Mouse (Mus musculus) stomach, postnatal 0 days (tissue): ENCODE results near the gene Tmem59l. TPM values are rescaled to one million over a fixed set of nuclear protein-coding genes. Genes with fewer than 3 reads are reported as not detected.

ENCODE experiments used
- ATAC-seq: fragments of 200-750 bp; cut with Nextera tagmentation; 2 replicates; pipeline ENCODE4 v1.8.0; 2017; ENCODE audit not compliant: low FRiP score, low TSS enrichment
- DNase-seq: peaks from one replicate; pipeline ENCODE4 v3.0.0-alpha.2; 2016; ENCODE audit warnings: low spot score
- H3K27ac ChIP-seq: fragments of 300-500 bp; sonication (generic); replicated peaks from 2 replicates; pipeline ENCODE4 v1.5.1; 2014; ENCODE audit warnings: mild to moderate bottlenecking, control low read depth
- H3K27me3 ChIP-seq: fragments of 300-500 bp; sonication (generic); 2 replicates; pipeline ENCODE4 v1.6.1; 2014; ENCODE audit warnings: low read length; ENCODE audit not compliant: control insufficient read depth, insufficient read depth
- H3K36me3 ChIP-seq: fragments of 300-500 bp; sonication (generic); 2 replicates; pipeline ENCODE4 v1.6.1; 2014; ENCODE audit warnings: low read length, mixed read lengths; ENCODE audit not compliant: control insufficient read depth, insufficient read depth
- H3K4me1 ChIP-seq: fragments of 300-500 bp; sonication (generic); replicated peaks from 2 replicates; pipeline ENCODE4 v1.6.1; 2014; ENCODE audit warnings: antibody characterized with exemption; ENCODE audit not compliant: control insufficient read depth, insufficient read depth
- H3K4me2 ChIP-seq: fragments of 300-500 bp; sonication (generic); replicated peaks from 2 replicates; pipeline ENCODE4 v1.6.1; 2014; ENCODE audit warnings: low read depth, mild to moderate bottlenecking, control low read depth, moderate library complexity
- H3K4me3 ChIP-seq: fragments of 300-500 bp; sonication (generic); 2 replicates; pipeline ENCODE4 v1.5.1; 2014; ENCODE audit warnings: low read depth, low read length, control low read depth
- H3K9ac ChIP-seq: fragments of 300-500 bp; sonication (generic); 2 replicates; pipeline ENCODE4 v1.6.1; 2014; ENCODE audit warnings: mild to moderate bottlenecking, low read length, control low read depth, mixed read lengths
- H3K9me3 ChIP-seq: fragments of 300-500 bp; sonication (generic); 2 replicates; pipeline ENCODE4 v1.6.1; 2016; ENCODE audit warnings: low read length; ENCODE audit not compliant: control insufficient read depth
- CTCF ChIP-seq: IDR thresholded peaks from 2 replicates; pipeline ENCODE4 v1.5.1; 2016; ENCODE audit warnings: antibody characterized with exemption, low read depth, mild to moderate bottlenecking, moderate library complexity
- EP300 ChIP-seq: optimal IDR thresholded peaks from 2 replicates; pipeline ENCODE3; 2016; ENCODE audit warnings: antibody characterized with exemption
- WGBS: fragments of 180-500 bp; shearing (Covaris S2); extraction: QIAGEN DNeasy Blood & Tissue Kit; methylation state at CpG from one replicate; pipeline ENCODE4 v1.1.7; 2014; 5-methylcytosine and 5-hydroxymethylcytosine counted together
- polyA plus RNA-seq: library from polyadenylated mRNA; unstranded; fragments of >200 nt; fragmentation: Nextera tagmentation; extraction: Ambion mirVana; gene quantifications from 2 replicates; pipeline ENCODE4 v1.2.1, GENCODE M21; 2015

Tmem59l gene
- polyA plus RNA-seq, 1 experiment from 2014 or later, result 2.4 TPM

DNA sequence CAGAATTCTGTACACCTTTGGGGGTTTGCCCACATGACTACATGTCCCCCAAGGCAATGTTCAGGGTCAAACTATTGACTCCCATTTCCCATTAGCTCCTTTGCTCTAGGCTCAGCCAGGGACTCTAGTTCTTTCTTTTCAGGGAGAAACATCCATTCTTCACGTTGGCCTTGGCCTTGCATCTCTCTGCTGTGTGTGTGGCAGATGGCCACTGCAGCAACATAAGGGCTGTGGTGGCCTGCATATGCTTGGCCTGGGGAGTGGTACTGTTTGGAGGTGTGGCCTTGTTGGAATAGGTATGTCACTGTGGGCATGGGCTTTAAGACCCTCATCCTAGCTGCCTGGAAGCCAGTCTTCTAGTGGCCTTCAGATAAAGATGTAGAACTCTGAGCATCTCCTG lies 41.2 kb downstream of the Tmem59l start:
- no peak overlapping the region for H3K4me3 ChIP-seq
- H3K27me3 ChIP-seq, result no peaks in the 10 kb centered on the region
- DNase-seq (no peak), ATAC-seq (no peak)
- TF ChIP-seq EP300, result no peak
- no peak for TF ChIP-seq CTCF
- no peak overlapping the region for H3K4me2 ChIP-seq
- no peak overlapping the region for H3K27ac ChIP-seq
- no peaks in the 10 kb centered on the region for H3K4me1 ChIP-seq
- no peaks in the 10 kb centered on the region for H3K9me3 ChIP-seq
- 59% methylated on average over 1 of the region's 1 CpGs for WGBS
- no peak overlapping the region for H3K9ac ChIP-seq
- H3K36me3 ChIP-seq, result peaks cover 4% of the 10 kb centered on the region; the same call in 1 of the 2 replicates

DNA sequence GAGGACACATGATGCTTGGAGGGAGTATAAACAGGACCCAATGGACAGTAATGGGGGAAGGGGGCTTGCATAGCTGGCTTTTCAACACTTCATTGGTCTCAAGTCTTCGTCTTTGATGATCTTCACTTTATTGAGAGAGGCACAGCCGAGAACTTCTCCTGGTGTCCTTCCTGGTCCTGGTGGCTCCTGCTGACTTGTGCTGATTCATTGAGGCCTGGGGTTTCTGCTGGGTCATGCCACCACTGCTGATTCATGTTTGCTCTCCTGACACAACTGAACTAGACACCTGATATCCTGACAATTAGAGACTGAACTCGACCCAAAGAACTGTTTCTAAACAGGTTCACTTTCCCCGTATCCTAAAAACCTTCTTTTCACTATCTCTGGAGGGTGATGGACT lies 43.8 kb downstream of the Tmem59l start:
- H3K4me3 ChIP-seq, result no peak overlapping the region
- DNase-seq (no peak), ATAC-seq (no peak)
- H3K27ac ChIP-seq, result no peak overlapping the region
- no peaks in the 10 kb centered on the region for H3K9me3 ChIP-seq
- H3K4me2 ChIP-seq, result no peak overlapping the region
- 85% methylated on average over 4 of the region's 4 CpGs for whole genome bisulfite sequencing
- H3K36me3 ChIP-seq, result no peaks in the 10 kb centered on the region
- no peaks in the 10 kb centered on the region for H3K4me1 ChIP-seq
- TF ChIP-seq CTCF (no peak), EP300 (no peak)
- H3K27me3 ChIP-seq, result no peaks in the 10 kb centered on the region
- no peak overlapping the region for H3K9ac ChIP-seq

DNA sequence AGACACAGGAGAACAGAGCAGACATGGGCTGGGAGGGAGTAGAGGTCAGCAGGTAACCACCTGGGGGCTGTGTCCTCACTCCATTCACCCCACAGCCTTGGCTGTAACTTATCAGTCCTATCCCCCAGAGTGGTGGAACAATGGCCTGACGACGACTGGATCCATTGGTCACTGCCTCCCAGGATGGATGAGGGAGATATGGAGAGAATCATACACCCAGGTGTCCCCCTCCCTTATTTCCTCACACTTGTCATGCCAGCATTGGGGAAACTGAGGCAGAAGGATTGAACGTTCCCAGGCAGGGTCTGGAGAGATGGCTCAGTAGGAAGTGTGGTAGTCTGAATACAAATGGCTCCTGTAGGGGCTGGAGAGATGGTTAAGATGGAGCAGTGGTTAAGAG lies 45.6 kb downstream of the Tmem59l start:
- no peak overlapping the region for H3K4me3 ChIP-seq
- H3K27me3 ChIP-seq, result no peaks in the 10 kb centered on the region
- H3K27ac ChIP-seq, result no peak overlapping the region
- H3K36me3 ChIP-seq, result no peaks in the 10 kb centered on the region
- no peak for ATAC-seq
- H3K9me3 ChIP-seq, result no peaks in the 10 kb centered on the region
- H3K4me1 ChIP-seq, result no peaks in the 10 kb centered on the region
- H3K9ac ChIP-seq, result no peak overlapping the region
- DNase-seq, result no peak
- TF ChIP-seq EP300 (no peak), CTCF (no peak)
- 64% methylated on average over 3 of the region's 3 CpGs for WGBS
- no peak overlapping the region for H3K4me2 ChIP-seq

DNA sequence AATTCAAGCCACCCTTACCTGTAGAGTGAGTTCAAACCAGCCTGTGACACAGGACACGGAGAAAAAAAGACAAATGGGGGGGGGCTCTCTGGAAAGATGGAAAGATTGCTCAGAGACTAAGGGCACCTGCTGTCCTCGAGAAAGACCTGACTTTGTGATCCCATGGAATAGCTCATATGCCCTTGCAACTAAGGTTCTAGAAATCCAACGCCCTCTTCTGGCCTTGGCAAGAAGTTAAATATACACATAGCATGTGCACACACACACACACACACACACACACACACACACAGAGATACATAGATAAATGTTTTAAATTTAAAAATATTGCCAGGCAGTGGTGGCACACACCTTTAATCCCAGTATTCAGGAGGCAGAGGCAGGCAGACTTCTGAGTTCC lies 46.9 kb downstream of the Tmem59l start:
- Histone ChIP-seq H3K4me3 (no peak overlapping the region), H3K27ac (no peak overlapping the region)
- WGBS, result 46% methylated on average over 3 of the region's 3 CpGs

DNA sequence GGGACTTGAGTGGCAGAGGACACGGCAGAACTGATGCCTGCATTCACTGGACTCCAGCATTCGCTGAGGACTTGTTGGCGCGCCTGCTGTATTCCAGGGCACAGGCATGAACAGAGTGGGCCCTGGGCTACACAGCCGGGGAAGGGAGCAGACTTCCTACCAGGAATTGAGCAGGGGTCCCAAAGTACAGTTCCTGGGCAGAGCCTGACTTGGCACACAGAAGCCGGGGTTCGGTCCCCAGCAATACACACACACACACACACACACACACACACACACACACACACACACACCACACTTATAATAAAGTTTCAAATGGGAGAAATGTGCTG lies 47.3 kb downstream of the Tmem59l start:
- Histone ChIP-seq H3K4me2 (peak overlapping the region; percentile 53), H3K4me3 (peak overlapping the region; percentile 69), H3K27ac (no peak overlapping the region), H3K4me1 (no peaks in the 10 kb centered on the region), H3K27me3 (no peaks in the 10 kb centered on the region), H3K36me3 (no peaks in the 10 kb centered on the region), H3K9ac (no peak overlapping the region), H3K9me3 (no peaks in the 10 kb centered on the region)
- WGBS, result 0% methylated on average over 7 of the region's 7 CpGs
- TF ChIP-seq CTCF, result no peak
- no peak for TF ChIP-seq EP300
- DNase-seq (no peak), ATAC-seq (no peak)

More for the DNA sequence above, 46.9 kb downstream of the Tmem59l start:
- no peak overlapping the region for H3K4me2 ChIP-seq
- ATAC-seq (no peak), DNase-seq (no peak)
- no peak overlapping the region for H3K9ac ChIP-seq
- no peaks in the 10 kb centered on the region for H3K27me3 ChIP-seq
- no peaks in the 10 kb centered on the region for H3K4me1 ChIP-seq
- peak; percentile 34 for TF ChIP-seq CTCF
- no peak for TF ChIP-seq EP300
- no peaks in the 10 kb centered on the region for H3K9me3 ChIP-seq
- no peaks in the 10 kb centered on the region for H3K36me3 ChIP-seq

DNA sequence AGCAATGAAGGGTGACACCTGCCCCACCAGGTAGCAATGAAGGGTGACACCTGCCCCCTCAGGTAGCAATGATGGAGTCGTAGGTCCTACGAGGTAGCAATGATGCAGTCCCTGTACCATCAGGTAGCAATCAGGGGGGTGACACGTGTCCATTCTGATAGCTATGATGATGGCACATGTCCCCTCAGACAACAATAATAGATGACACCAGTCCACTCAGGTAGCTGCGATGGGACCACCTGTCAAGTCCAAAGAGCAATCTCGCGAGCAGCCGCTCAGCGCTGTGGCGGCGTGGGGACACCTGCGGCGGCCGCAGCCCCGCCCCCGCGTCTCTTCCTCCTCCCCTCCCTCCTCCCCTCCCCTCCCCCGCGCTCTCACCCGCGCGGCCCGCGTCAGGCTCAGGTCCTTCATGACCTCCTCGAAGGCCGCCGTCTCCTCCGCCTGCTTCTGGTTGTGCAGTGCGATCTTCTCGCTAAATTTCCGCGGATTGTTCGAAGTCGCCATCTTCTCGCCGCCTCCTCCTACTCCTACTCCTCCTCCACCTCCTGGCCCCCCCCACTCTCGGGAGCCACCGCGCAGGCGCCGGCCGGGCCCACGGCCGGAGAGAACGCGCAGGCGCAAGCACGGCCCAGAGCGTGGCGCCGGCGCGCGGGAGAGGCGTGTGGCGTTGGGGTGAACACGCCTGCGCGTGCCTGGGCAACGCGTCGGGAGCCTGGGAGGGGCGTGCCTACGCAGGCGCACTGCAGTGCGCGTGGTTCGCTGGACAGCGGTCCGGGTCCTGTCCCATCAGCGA lies 47.9 kb downstream of the Tmem59l start, which contains the start of gene Crtc1:
Gene Crtc1, minus strand, starts transcription at position 525 of the 793 bp plus-strand sequence.
- H3K9me3 ChIP-seq, result no peaks in the 10 kb centered on the region
- DNase-seq (peak; percentile 98), ATAC-seq (peak; percentile 98)
- H3K4me3 ChIP-seq, result peak within 1 kb of the TSS; percentile 69
- TF ChIP-seq EP300 (no peak), CTCF (no peak)
- no peaks in the 10 kb centered on the region for H3K36me3 ChIP-seq
- H3K9ac ChIP-seq, result peak within 1 kb of the TSS; percentile 75
- peak within 1 kb of the TSS; percentile 67; the same call in 1 of the 2 replicates for H3K27ac ChIP-seq
- peak within 1 kb of the TSS; percentile 81 for H3K4me2 ChIP-seq
- H3K27me3 ChIP-seq, result no peaks in the 10 kb centered on the region
- H3K4me1 ChIP-seq, result no peaks in the 10 kb centered on the region
- WGBS, result under 1% methylated on average over 67 of the region's 70 CpGs
